Mouse (Mus musculus): Measurements from ENCODE around the gene Scgb2b20.
"Not testable (repeated sequence)": the region's sequence is repeated elsewhere in the genome, so short reads cannot be mapped to it uniquely, and the experiment has no call there.

Scgb2b20 gene

GRCm38 (mm10) chr7:33366222-33366621, at the start of gene Scgb2b20:
Gene Scgb2b20, minus strand, starts transcription at chr7:33366322.
- DNase-seq (ENCODE audit: low spot score in 2 of 2), result not testable (repeated sequence)

GRCm38 (mm10) chr7:33409681-33410080, 43.6 kb upstream of the Scgb2b20 start:
- DNase-seq (ENCODE audit: low spot score in 2 of 2), result not testable (repeated sequence)

GRCm38 (mm10) chr7:33401650-33402049, 35.5 kb upstream of the Scgb2b20 start:
- no peak for DNase-seq (ENCODE audit: low spot score in 2 of 2)

GRCm38 (mm10) chr7:33399749-33400148, 33.6 kb upstream of the Scgb2b20 start:
- not testable (repeated sequence) for DNase-seq (ENCODE audit: low spot score in 2 of 2)

- not testable (repeated sequence) for DNase-seq (ENCODE audit: low spot score in 2 of 2)
These were observed 6.8 kb upstream of the Scgb2b20 start, which contains the start of gene Scgb1b20 for GRCm38 (mm10) chr7:33372934-33373333. Gene Scgb1b20, plus strand, starts transcription at chr7:33373234.

All from urinary bladder, postnatal 36 days (tissue).